Mouse (Mus musculus): ENCODE results near the gene Ccdc33. TPM values are rescaled to one million over a fixed set of nuclear protein-coding genes. Genes with fewer than 3 reads are reported as not detected.

Gene Ccdc33
- polyA plus RNA-seq, 1 experiment from 2014 or later = 0.81 TPM

- peak; percentile 67 for ATAC-seq (ENCODE audit: low FRiP score)
- Histone ChIP-seq H3K4me1 (replicated peaks) (peaks cover 56% of the 10 kb centered on the region), H3K9ac (no peak overlapping the region), H3K9me3 (no peaks in the 10 kb centered on the region), H3K4me3 (no peak overlapping the region), H3K27ac (peak overlapping the region; percentile 37), H3K36me3 (no peaks in the 10 kb centered on the region), H3K27me3 (peaks cover 26% of the 10 kb centered on the region), H3K4me2 (no peak overlapping the region)
- 5% methylated on average over 2 of the region's 2 CpGs for WGBS
Observed at GRCm38 (mm10) chr9:58085074-58085473, 33.5 kb downstream of the Ccdc33 start.

DNA sequence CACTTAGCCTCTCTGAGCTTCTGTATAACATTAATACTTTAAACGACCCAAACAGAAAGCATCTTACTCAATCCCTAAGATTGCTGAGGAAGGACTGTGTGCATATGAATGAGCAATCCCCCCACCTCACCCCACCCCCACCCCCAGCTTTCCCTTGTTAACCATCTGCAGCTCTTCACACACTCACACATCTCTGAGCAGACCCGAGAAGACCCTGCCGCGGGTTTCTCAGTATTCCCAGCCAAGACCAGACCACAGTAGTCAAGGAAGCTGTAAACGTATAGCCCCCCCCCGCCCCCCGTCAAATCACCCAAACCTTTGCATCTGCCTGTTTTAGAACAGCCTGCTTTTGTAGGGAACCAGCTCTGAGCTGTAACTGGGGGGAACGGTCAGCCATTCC, 34.0 kb downstream of the Ccdc33 start:
- Histone ChIP-seq H3K27ac (peak overlapping the region; percentile 37), H3K4me2 (no peak overlapping the region), H3K4me3 (no peak overlapping the region), H3K27me3 (peaks cover 23% of the 10 kb centered on the region), H3K9ac (no peak overlapping the region), H3K36me3 (no peaks in the 10 kb centered on the region), H3K4me1 (replicated peaks) (peaks cover 56% of the 10 kb centered on the region), H3K9me3 (no peaks in the 10 kb centered on the region)
- ATAC-seq (ENCODE audit: low FRiP score) = peak; percentile 27; the same call in 1 of the 2 replicates
- 12% methylated on average over 8 of the region's 8 CpGs for WGBS

GRCm38 (mm10) chr9:58074561-58074960, 44.1 kb downstream of the Ccdc33 start:
- peaks cover 44% of the 10 kb centered on the region; the same call in 1 of the 2 replicates for H3K27me3 ChIP-seq
- H3K27ac ChIP-seq = no peak overlapping the region
- H3K4me3 ChIP-seq = no peak overlapping the region
- ATAC-seq (ENCODE audit: low FRiP score) = no peak
- H3K9ac ChIP-seq = no peak overlapping the region
- peaks cover 32% of the 10 kb centered on the region for H3K4me1 ChIP-seq (replicated peaks)
- no peaks in the 10 kb centered on the region for H3K9me3 ChIP-seq
- 56% methylated on average over 3 of the region's 3 CpGs for WGBS
- H3K4me2 ChIP-seq = no peak overlapping the region
- no peaks in the 10 kb centered on the region for H3K36me3 ChIP-seq

DNA sequence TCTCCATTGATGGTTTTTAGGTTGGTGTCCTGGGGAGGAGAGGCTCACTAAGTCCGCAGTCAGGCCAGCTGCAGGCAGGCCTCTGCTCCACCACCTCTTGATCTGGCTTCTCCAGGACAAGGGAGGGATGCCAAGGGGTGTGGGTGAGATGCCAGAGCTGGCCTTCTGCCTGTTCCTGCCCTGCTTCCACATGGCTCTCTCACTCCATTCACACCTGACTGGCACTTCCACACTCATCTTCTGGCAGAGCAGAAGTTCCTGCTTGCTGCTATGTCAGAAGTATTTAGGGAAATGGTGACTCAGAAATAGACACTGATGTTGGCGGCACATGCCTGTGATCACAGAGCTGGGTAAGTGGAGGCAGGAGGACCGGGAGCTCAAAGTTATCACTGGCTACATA, 51.1 kb downstream of the Ccdc33 start:
- peaks cover 25% of the 10 kb centered on the region; the same call in 1 of the 2 replicates for H3K27me3 ChIP-seq
- no peaks in the 10 kb centered on the region for H3K36me3 ChIP-seq
- no peak overlapping the region for H3K4me3 ChIP-seq
- H3K4me1 ChIP-seq (replicated peaks) = peaks cover 60% of the 10 kb centered on the region
- 84% methylated on average over 3 of the region's 3 CpGs for WGBS
- no peaks in the 10 kb centered on the region for H3K9me3 ChIP-seq
- no peak for ATAC-seq (ENCODE audit: low FRiP score)
- H3K9ac ChIP-seq = no peak overlapping the region
- no peak overlapping the region for H3K27ac ChIP-seq
- H3K4me2 ChIP-seq = no peak overlapping the region

DNA sequence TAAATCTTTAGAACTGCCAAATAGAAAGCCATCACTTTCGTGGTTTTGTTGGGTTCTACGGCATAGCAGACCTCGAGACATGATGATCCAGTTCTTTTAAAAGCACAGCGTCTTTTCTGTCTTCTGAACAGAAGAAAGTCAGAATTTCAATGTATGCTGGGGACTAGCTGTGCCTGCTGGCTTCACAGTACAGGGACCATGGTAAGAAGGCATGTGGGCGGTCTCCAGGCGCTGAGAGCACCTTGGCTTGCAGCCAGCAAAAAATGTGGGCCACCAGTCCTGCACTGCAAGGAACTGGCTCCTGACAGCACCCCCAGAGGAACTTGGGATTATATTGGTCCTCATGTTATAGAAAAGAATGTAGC, 51.9 kb downstream of the Ccdc33 start:
- no peak overlapping the region for H3K9ac ChIP-seq
- no peak overlapping the region for H3K4me2 ChIP-seq
- no peak overlapping the region for H3K27ac ChIP-seq
- peaks cover 60% of the 10 kb centered on the region for H3K4me1 ChIP-seq (replicated peaks)
- H3K9me3 ChIP-seq = no peaks in the 10 kb centered on the region
- no peak for ATAC-seq (ENCODE audit: low FRiP score)
- H3K36me3 ChIP-seq = no peaks in the 10 kb centered on the region
- H3K27me3 ChIP-seq = peaks cover 25% of the 10 kb centered on the region; the same call in 1 of the 2 replicates
- WGBS = 75% methylated on average over 6 of the region's 6 CpGs
- H3K4me3 ChIP-seq = no peak overlapping the region

DNA sequence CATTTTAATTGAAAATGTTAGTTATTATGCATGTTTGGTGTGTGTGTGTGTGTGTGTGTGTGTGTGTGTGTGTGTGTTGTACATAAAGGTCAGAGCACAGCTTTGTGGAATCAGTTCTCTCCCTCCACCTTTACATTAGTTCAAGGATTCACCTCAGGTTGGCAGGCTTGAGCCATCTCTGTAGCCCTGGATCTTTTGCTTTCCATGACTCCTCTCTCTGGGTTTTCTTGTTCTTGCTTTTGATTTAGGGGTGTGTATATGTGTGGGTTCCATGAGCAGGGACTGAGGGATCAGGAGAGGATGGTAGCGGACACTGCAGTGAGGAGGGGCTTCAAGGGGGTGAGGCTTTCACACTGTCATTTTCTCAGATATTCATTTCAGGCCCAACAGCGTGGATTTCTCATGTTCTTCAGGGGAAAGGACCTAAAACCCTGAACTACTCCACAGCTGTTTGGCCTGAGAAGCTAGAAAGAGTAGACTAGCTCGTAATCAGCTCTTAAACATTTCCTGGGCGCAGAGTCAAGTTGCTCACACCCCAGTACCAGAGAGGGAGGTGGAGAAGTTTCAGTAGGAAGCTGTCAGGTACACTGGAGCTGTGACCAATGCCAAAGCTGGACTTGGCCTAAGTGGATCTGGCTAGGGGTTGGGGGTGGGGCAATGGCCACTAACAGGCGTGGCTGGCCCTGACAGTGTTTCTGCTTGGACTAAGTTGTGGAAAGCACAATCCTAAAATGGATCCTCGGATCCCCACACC, 52.5 kb downstream of the Ccdc33 start:
- H3K36me3 ChIP-seq = no peaks in the 10 kb centered on the region
- H3K4me3 ChIP-seq = no peak overlapping the region
- no peak overlapping the region for H3K4me2 ChIP-seq
- WGBS = 81% methylated on average over 6 of the region's 6 CpGs
- no peak overlapping the region for H3K9ac ChIP-seq
- H3K27ac ChIP-seq = peak overlapping the region; percentile 84
- peaks cover 25% of the 10 kb centered on the region; the same call in 1 of the 2 replicates for H3K27me3 ChIP-seq
- H3K4me1 ChIP-seq (replicated peaks) = peaks cover 60% of the 10 kb centered on the region
- ATAC-seq (ENCODE audit: low FRiP score) = no peak
- no peaks in the 10 kb centered on the region for H3K9me3 ChIP-seq

DNA sequence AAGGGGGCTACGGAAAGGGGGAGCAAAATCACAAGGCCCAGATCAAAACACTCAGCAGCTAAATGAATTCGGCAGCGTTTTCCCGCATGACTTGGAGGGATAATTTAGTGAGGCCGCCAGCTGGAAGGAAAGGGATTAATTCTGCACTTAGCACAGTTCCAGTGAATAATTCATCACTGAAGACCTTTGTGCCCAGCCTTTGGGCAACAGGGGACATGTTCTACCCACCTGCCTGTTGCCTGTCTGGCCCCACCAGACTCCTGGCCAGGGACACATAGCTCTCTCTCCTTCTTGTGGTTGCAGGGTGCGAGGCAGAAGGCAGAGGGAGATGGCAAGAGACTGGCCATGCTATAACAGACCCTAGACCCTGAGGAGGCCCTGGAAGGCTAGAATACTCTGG, 53.1 kb downstream of the Ccdc33 start:
- 0 out of 2 replicates have a peak overlapping the region, but pooled peaks have one; percentile 19 for H3K9ac ChIP-seq
- peaks cover 27% of the 10 kb centered on the region; the same call in 1 of the 2 replicates for H3K27me3 ChIP-seq
- H3K4me3 ChIP-seq = no peak overlapping the region
- peaks cover 63% of the 10 kb centered on the region for H3K4me1 ChIP-seq (replicated peaks)
- no peak overlapping the region for H3K4me2 ChIP-seq
- H3K9me3 ChIP-seq = no peaks in the 10 kb centered on the region
- 29% methylated on average over 6 of the region's 6 CpGs for WGBS
- no peak for ATAC-seq (ENCODE audit: low FRiP score)
- H3K36me3 ChIP-seq = no peaks in the 10 kb centered on the region
- peak overlapping the region; percentile 84 for H3K27ac ChIP-seq

GRCm38 (mm10) chr9:58063531-58063930, 55.1 kb downstream of the Ccdc33 start, which contains the start of gene Stra6:
TSS of gene Stra6 (plus strand) at chr9:58063788.
- no peak within 1 kb of the TSS for H3K9ac ChIP-seq
- H3K27me3 ChIP-seq = peaks cover 24% of the 10 kb centered on the region
- ATAC-seq (ENCODE audit: low FRiP score) = no peak
- no peaks in the 10 kb centered on the region for H3K9me3 ChIP-seq
- no peak within 1 kb of the TSS for H3K4me2 ChIP-seq
- no peaks in the 10 kb centered on the region for H3K36me3 ChIP-seq
- H3K27ac ChIP-seq = 0 out of 2 replicates have a peak within 1 kb of the TSS, but pooled peaks have one; percentile 23
- peaks cover 73% of the 10 kb centered on the region for H3K4me1 ChIP-seq (replicated peaks)
- 37% methylated on average over 3 of the region's 3 CpGs for WGBS
- H3K4me3 ChIP-seq = no peak within 1 kb of the TSS

GRCm38 (mm10) chr9:58060677-58061667, 57.7 kb downstream of the Ccdc33 start:
- Histone ChIP-seq H3K9ac (peak overlapping the region; percentile 51), H3K4me2 (no peak overlapping the region), H3K36me3 (no peaks in the 10 kb centered on the region), H3K4me1 (replicated peaks) (peaks cover 64% of the 10 kb centered on the region), H3K27ac (peak overlapping the region; percentile 78), H3K9me3 (no peaks in the 10 kb centered on the region), H3K27me3 (peaks cover 33% of the 10 kb centered on the region), H3K4me3 (no peak overlapping the region)
- WGBS = 10% methylated on average over 23 of the region's 23 CpGs
- ATAC-seq (ENCODE audit: low FRiP score) = peak; percentile 58

GRCm38 (mm10) chr9:58059920-58060319, 58.7 kb downstream of the Ccdc33 start:
- H3K4me3 ChIP-seq = no peak overlapping the region
- peaks cover 60% of the 10 kb centered on the region for H3K4me1 ChIP-seq (replicated peaks)
- ATAC-seq (ENCODE audit: low FRiP score) = no peak
- no peak overlapping the region for H3K9ac ChIP-seq
- no peaks in the 10 kb centered on the region for H3K9me3 ChIP-seq
- WGBS = 42% methylated on average over 1 of the region's 1 CpGs
- H3K27ac ChIP-seq = peak overlapping the region; percentile 78
- no peak overlapping the region for H3K4me2 ChIP-seq
- H3K36me3 ChIP-seq = no peaks in the 10 kb centered on the region
- H3K27me3 ChIP-seq = peaks cover 38% of the 10 kb centered on the region

GRCm38 (mm10) chr9:58055666-58056065, 63.0 kb downstream of the Ccdc33 start:
- Histone ChIP-seq H3K27me3 (peaks cover 31% of the 10 kb centered on the region), H3K9me3 (no peaks in the 10 kb centered on the region), H3K36me3 (no peaks in the 10 kb centered on the region), H3K27ac (peak overlapping the region; percentile 24; the same call in 1 of the 2 replicates), H3K4me1 (replicated peaks) (peaks cover 55% of the 10 kb centered on the region), H3K4me3 (no peak overlapping the region), H3K9ac (no peak overlapping the region), H3K4me2 (no peak overlapping the region)
- no peak for ATAC-seq (ENCODE audit: low FRiP score)
- 65% methylated on average over 5 of the region's 5 CpGs for WGBS

GRCm38 (mm10) chr9:58054032-58054431, 64.6 kb downstream of the Ccdc33 start:
- ATAC-seq (ENCODE audit: low FRiP score) = no peak
- Histone ChIP-seq H3K9me3 (no peaks in the 10 kb centered on the region), H3K4me3 (no peak overlapping the region), H3K27ac (peak overlapping the region; percentile 55; the same call in 1 of the 2 replicates), H3K36me3 (no peaks in the 10 kb centered on the region), H3K27me3 (peaks cover 30% of the 10 kb centered on the region), H3K4me2 (no peak overlapping the region), H3K9ac (no peak overlapping the region), H3K4me1 (replicated peaks) (peaks cover 52% of the 10 kb centered on the region)
- WGBS = 100% methylated on average over 1 of the region's 1 CpGs
